Mouse (Mus musculus): ENCODE measurements around the gene E130114P18Rik.
A peak's percentile ranks its signal among the peaks of the same experiment; 100 is the strongest.

The E130114P18Rik gene

GRCm38 (mm10) chr4:97776388-97777080 is 1.3 kb downstream of the E130114P18Rik start:
- DNase-seq (ENCODE audit: low spot score) = no peak

GRCm38 (mm10) chr4:97775494-97776265 is 2.2 kb downstream of the E130114P18Rik start:
- DNase-seq (ENCODE audit: low spot score) = no peak

GRCm38 (mm10) chr4:97775059-97775458 is 2.8 kb downstream of the E130114P18Rik start:
- no peak for DNase-seq (ENCODE audit: low spot score)

- DNase-seq (ENCODE audit: low spot score) = no peak
These were observed 3.4 kb downstream of the E130114P18Rik start for GRCm38 (mm10) chr4:97774446-97774950.

GRCm38 (mm10) chr4:97773791-97774190 is 4.1 kb downstream of the E130114P18Rik start:
- no peak for DNase-seq (ENCODE audit: low spot score)

- no peak for DNase-seq (ENCODE audit: low spot score)
These were observed 4.7 kb downstream of the E130114P18Rik start for GRCm38 (mm10) chr4:97773110-97773593.

GRCm38 (mm10) chr4:97772641-97773040 is 5.2 kb downstream of the E130114P18Rik start, which contains the start of gene Nfia:
TSS of gene Nfia (plus strand) at chr4:97772734.
- no peak for DNase-seq (ENCODE audit: low spot score)

GRCm38 (mm10) chr4:97772084-97772484 is 5.8 kb downstream of the E130114P18Rik start:
- DNase-seq (ENCODE audit: low spot score) = peak; percentile 90

- DNase-seq (ENCODE audit: low spot score) = no peak
These were observed 6.5 kb downstream of the E130114P18Rik start for GRCm38 (mm10) chr4:97771426-97771825.

- no peak for DNase-seq (ENCODE audit: low spot score)
These were observed 8.0 kb downstream of the E130114P18Rik start for GRCm38 (mm10) chr4:97769861-97770260.

GRCm38 (mm10) chr4:97767516-97767915 is 10.4 kb downstream of the E130114P18Rik start:
- DNase-seq (ENCODE audit: low spot score) = no peak

- DNase-seq (ENCODE audit: low spot score) = no peak
These were observed 10.9 kb downstream of the E130114P18Rik start for GRCm38 (mm10) chr4:97767025-97767424.

- no peak for DNase-seq (ENCODE audit: low spot score)
These were observed 11.8 kb downstream of the E130114P18Rik start for GRCm38 (mm10) chr4:97766100-97766499.

- DNase-seq (ENCODE audit: low spot score) = no peak
These were observed 12.4 kb downstream of the E130114P18Rik start for GRCm38 (mm10) chr4:97765341-97766020.

GRCm38 (mm10) chr4:97764616-97765015 is 13.3 kb downstream of the E130114P18Rik start:
- no peak for DNase-seq (ENCODE audit: low spot score)

- no peak for DNase-seq (ENCODE audit: low spot score)
These were observed 19.2 kb downstream of the E130114P18Rik start for GRCm38 (mm10) chr4:97758661-97759060.

- no peak for DNase-seq (ENCODE audit: low spot score)
These were observed 19.9 kb downstream of the E130114P18Rik start for GRCm38 (mm10) chr4:97757978-97758461.

GRCm38 (mm10) chr4:97757207-97757977 is 20.5 kb downstream of the E130114P18Rik start:
- peak; percentile 25 for DNase-seq (ENCODE audit: low spot score)

- no peak for DNase-seq (ENCODE audit: low spot score)
These were observed 23.6 kb downstream of the E130114P18Rik start for GRCm38 (mm10) chr4:97754241-97754640.

- no peak for DNase-seq (ENCODE audit: low spot score)
These were observed 24.4 kb downstream of the E130114P18Rik start for GRCm38 (mm10) chr4:97753521-97753920.

GRCm38 (mm10) chr4:97752276-97753010 is 25.4 kb downstream of the E130114P18Rik start:
- DNase-seq (ENCODE audit: low spot score) = no peak
